Mouse (Mus musculus): ENCODE measurements around the gene Basp1. TPM values are rescaled to one million over a fixed set of nuclear protein-coding genes. Genes with fewer than 3 reads are reported as not detected.

Gene Basp1
- polyA plus RNA-seq, 1 experiment = 110 TPM

DNA sequence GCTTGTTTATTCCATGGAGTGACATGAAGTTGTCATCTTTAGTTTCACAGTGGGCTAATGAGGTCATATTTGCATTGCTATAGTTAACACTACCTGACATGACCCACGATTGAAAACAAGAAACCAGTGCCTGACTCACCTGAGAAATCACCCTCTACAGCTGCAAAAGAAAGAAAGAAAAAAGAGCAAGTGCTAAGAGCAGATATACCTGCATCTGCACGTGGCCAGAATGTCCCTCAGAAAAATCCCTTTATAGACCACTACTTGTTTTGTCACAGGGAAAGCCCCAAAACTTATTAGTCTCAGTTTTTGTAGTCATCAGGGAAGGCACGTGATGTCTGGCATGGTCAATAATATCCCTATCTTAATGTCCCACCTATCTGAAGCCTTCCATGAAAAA lies 11.6 kb downstream of the Basp1 start:
- H3K4me1 ChIP-seq (ENCODE audit: control insufficient read depth, insufficient read depth, low read length) = peaks cover 3% of the 10 kb centered on the region
- TF ChIP-seq CTCF (IDR thresholded peaks at IDR 0.05; ENCODE audit: low read depth, low read length) (no peak), EP300 (IDR thresholded peaks at IDR 0.05; ENCODE audit: insufficient read depth, low read depth, low read length) (no peak)
- H3K9me3 ChIP-seq (replicated peaks; ENCODE audit: control insufficient read depth, insufficient read depth, low read length, poor library complexity, severe bottlenecking) = no peaks in the 10 kb centered on the region
- H3K27me3 ChIP-seq (ENCODE audit: control insufficient read depth, insufficient read depth, low read length, poor library complexity, severe bottlenecking) = no peaks in the 10 kb centered on the region
- peaks cover 12% of the 10 kb centered on the region for H3K36me3 ChIP-seq (ENCODE audit: control insufficient read depth, insufficient read depth, low read length, poor library complexity, severe bottlenecking)
- H3K4me3 ChIP-seq (ENCODE audit: low read depth, low read length) = no peak overlapping the region
- no peak overlapping the region for H3K9ac ChIP-seq (ENCODE audit: low read depth, poor library complexity, severe bottlenecking)
- no peak overlapping the region for H3K27ac ChIP-seq (ENCODE audit: insufficient read depth, low read length)

DNA sequence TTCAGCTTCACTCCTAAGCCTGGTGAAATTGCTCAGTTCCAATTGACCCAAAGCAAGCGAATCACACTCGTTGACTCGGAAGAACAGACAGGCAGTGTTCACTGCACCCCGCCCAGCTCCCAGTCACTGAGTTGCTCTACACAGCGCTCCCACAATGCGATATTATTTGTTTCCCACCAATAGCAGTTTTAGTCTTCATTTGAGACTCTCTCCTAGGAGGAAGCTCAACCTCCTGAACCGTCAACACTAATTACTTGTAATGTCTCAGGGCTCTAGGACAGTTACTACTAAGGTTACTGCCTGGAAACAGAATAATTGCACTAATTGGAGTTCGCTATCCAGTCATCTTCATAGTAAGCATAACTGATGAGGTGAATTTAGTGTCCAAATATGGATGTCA lies 13.3 kb downstream of the Basp1 start:
- TF ChIP-seq POLR2A (IDR thresholded peaks at IDR 0.05; ENCODE audit: insufficient read depth, low read length) = no peak
- TF ChIP-seq EP300 (IDR thresholded peaks at IDR 0.05; ENCODE audit: insufficient read depth, low read depth, low read length) = no peak
- TF ChIP-seq CTCF (IDR thresholded peaks at IDR 0.05; ENCODE audit: low read depth, low read length) = no peak
- Histone ChIP-seq H3K4me1 (ENCODE audit: control insufficient read depth, insufficient read depth, low read length) (peaks cover 3% of the 10 kb centered on the region), H3K9ac (ENCODE audit: low read depth, poor library complexity, severe bottlenecking) (no peak overlapping the region), H3K27ac (ENCODE audit: insufficient read depth, low read length) (no peak overlapping the region), H3K9me3 (replicated peaks; ENCODE audit: control insufficient read depth, insufficient read depth, low read length, poor library complexity, severe bottlenecking) (no peaks in the 10 kb centered on the region), H3K36me3 (ENCODE audit: control insufficient read depth, insufficient read depth, low read length, poor library complexity, severe bottlenecking) (peaks cover 10% of the 10 kb centered on the region), H3K4me3 (ENCODE audit: low read depth, low read length) (no peak overlapping the region), H3K27me3 (ENCODE audit: control insufficient read depth, insufficient read depth, low read length, poor library complexity, severe bottlenecking) (no peaks in the 10 kb centered on the region)

DNA sequence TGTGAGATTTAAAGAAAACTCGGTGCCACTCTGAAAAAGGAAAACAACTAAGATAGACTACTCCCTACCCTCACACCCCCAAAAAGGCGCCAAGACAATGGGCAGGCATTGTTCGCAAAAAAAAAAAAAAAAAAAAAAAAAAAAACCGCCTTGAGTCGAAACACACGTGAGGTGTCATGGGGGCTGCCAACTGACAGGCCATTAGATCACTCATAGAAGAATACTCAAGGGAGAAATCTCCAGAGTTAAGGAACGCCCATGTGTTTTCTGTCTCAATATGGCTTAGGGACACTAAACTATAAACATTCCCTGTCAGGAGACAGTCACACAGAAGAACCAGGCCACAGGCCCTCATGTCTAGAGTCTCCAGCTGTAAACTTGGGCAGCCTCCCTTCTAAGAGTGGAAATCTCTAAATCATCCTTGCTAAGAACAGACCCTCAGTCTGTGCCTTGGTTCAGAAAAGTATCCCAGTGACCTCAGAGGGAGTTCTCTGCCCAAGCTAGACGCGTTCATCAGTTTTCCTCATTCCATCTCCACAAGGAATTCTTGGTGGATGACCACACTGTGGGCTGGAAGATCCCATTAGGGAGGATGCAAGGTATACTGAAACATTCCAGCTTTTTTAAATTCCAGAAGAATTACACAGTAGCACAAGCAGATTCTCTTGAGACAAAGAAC lies 17.5 kb downstream of the Basp1 start:
- Histone ChIP-seq H3K36me3 (ENCODE audit: control insufficient read depth, insufficient read depth, low read length, poor library complexity, severe bottlenecking) (peaks cover 16% of the 10 kb centered on the region), H3K4me3 (ENCODE audit: low read depth, low read length) (no peak overlapping the region), H3K27ac (ENCODE audit: insufficient read depth, low read length) (no peak overlapping the region), H3K9ac (ENCODE audit: low read depth, poor library complexity, severe bottlenecking) (no peak overlapping the region), H3K4me1 (ENCODE audit: control insufficient read depth, insufficient read depth, low read length) (no peaks in the 10 kb centered on the region), H3K27me3 (ENCODE audit: control insufficient read depth, insufficient read depth, low read length, poor library complexity, severe bottlenecking) (no peaks in the 10 kb centered on the region), H3K9me3 (replicated peaks; ENCODE audit: control insufficient read depth, insufficient read depth, low read length, poor library complexity, severe bottlenecking) (no peaks in the 10 kb centered on the region)
- TF ChIP-seq CTCF (IDR thresholded peaks at IDR 0.05; ENCODE audit: low read depth, low read length) (no peak), POLR2A (IDR thresholded peaks at IDR 0.05; ENCODE audit: insufficient read depth, low read length) (no peak), EP300 (IDR thresholded peaks at IDR 0.05; ENCODE audit: insufficient read depth, low read depth, low read length) (no peak)

DNA sequence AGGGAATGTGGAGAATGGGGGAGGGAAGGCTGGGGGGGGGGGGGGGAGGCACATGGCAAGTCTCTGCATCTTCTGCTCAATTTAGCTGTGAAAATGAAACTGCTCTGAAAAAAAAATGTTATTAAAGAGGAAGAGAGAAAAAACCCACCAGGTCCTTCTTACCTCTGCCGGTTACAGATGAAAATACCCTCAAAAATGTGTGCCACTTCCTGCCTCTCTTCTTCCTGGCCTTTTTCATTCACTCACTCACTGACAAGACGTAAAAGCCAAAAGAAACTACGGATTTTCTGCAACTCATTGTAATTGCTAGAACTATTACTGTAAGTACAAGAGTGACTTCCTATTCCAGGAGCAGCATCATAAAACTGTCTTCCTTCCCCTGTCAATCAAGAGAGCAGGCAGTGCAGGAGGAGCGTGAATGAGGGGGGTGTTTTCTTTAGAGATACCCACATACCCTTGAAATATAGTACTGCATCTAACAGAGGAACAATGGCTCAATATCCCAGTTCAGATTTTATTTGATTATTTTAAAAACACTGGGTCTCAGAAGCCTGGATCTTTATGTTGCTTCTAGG lies 21.0 kb downstream of the Basp1 start:
- no peaks in the 10 kb centered on the region for H3K27me3 ChIP-seq (ENCODE audit: control insufficient read depth, insufficient read depth, low read length, poor library complexity, severe bottlenecking)
- H3K36me3 ChIP-seq (ENCODE audit: control insufficient read depth, insufficient read depth, low read length, poor library complexity, severe bottlenecking) = peaks cover 18% of the 10 kb centered on the region
- no peak overlapping the region for H3K27ac ChIP-seq (ENCODE audit: insufficient read depth, low read length)
- H3K9me3 ChIP-seq (replicated peaks; ENCODE audit: control insufficient read depth, insufficient read depth, low read length, poor library complexity, severe bottlenecking) = no peaks in the 10 kb centered on the region
- H3K9ac ChIP-seq (ENCODE audit: low read depth, poor library complexity, severe bottlenecking) = no peak overlapping the region
- TF ChIP-seq POLR2A (IDR thresholded peaks at IDR 0.05; ENCODE audit: insufficient read depth, low read length) (no peak), CTCF (IDR thresholded peaks at IDR 0.05; ENCODE audit: low read depth, low read length) (no peak), EP300 (IDR thresholded peaks at IDR 0.05; ENCODE audit: insufficient read depth, low read depth, low read length) (no peak)
- no peak overlapping the region for H3K4me3 ChIP-seq (ENCODE audit: low read depth, low read length)
- no peaks in the 10 kb centered on the region for H3K4me1 ChIP-seq (ENCODE audit: control insufficient read depth, insufficient read depth, low read length)

DNA sequence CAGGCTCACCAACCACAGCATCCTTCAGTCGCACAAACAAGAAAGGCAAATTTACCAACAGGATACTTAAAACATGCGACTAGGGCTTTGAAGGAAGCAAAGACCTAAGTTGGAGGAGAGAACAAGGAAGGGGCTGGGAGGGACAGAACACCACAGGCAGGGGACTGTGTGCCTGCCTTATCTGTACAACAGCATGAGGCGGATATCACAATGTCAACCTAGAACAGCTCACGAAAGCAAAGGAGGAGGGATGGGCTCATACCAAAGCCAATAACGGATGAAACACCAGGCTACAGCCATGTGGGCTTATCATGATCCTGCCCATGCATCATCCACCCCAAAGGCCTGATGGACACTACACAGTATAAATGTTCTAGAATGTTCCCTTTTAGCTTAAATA lies 22.4 kb downstream of the Basp1 start:
- H3K9ac ChIP-seq (ENCODE audit: low read depth, poor library complexity, severe bottlenecking) = no peak overlapping the region
- H3K4me1 ChIP-seq (ENCODE audit: control insufficient read depth, insufficient read depth, low read length) = no peaks in the 10 kb centered on the region
- TF ChIP-seq POLR2A (IDR thresholded peaks at IDR 0.05; ENCODE audit: insufficient read depth, low read length) (no peak), CTCF (IDR thresholded peaks at IDR 0.05; ENCODE audit: low read depth, low read length) (no peak), EP300 (IDR thresholded peaks at IDR 0.05; ENCODE audit: insufficient read depth, low read depth, low read length) (no peak)
- H3K4me3 ChIP-seq (ENCODE audit: low read depth, low read length) = no peak overlapping the region
- no peaks in the 10 kb centered on the region for H3K9me3 ChIP-seq (replicated peaks; ENCODE audit: control insufficient read depth, insufficient read depth, low read length, poor library complexity, severe bottlenecking)
- peaks cover 18% of the 10 kb centered on the region for H3K36me3 ChIP-seq (ENCODE audit: control insufficient read depth, insufficient read depth, low read length, poor library complexity, severe bottlenecking)
- H3K27ac ChIP-seq (ENCODE audit: insufficient read depth, low read length) = no peak overlapping the region
- no peaks in the 10 kb centered on the region for H3K27me3 ChIP-seq (ENCODE audit: control insufficient read depth, insufficient read depth, low read length, poor library complexity, severe bottlenecking)

- no peaks in the 10 kb centered on the region for H3K27me3 ChIP-seq (ENCODE audit: control insufficient read depth, insufficient read depth, low read length, poor library complexity, severe bottlenecking)
- peaks cover 21% of the 10 kb centered on the region for H3K36me3 ChIP-seq (ENCODE audit: control insufficient read depth, insufficient read depth, low read length, poor library complexity, severe bottlenecking)
- H3K27ac ChIP-seq (ENCODE audit: insufficient read depth, low read length) = no peak overlapping the region
- H3K4me3 ChIP-seq (ENCODE audit: low read depth, low read length) = no peak overlapping the region
- no peaks in the 10 kb centered on the region for H3K9me3 ChIP-seq (replicated peaks; ENCODE audit: control insufficient read depth, insufficient read depth, low read length, poor library complexity, severe bottlenecking)
- peaks cover 1% of the 10 kb centered on the region for H3K4me1 ChIP-seq (ENCODE audit: control insufficient read depth, insufficient read depth, low read length)
- H3K9ac ChIP-seq (ENCODE audit: low read depth, poor library complexity, severe bottlenecking) = no peak overlapping the region
- no peak for TF ChIP-seq EP300 (IDR thresholded peaks at IDR 0.05; ENCODE audit: insufficient read depth, low read depth, low read length)
- no peak for TF ChIP-seq CTCF (IDR thresholded peaks at IDR 0.05; ENCODE audit: low read depth, low read length)
- TF ChIP-seq POLR2A (IDR thresholded peaks at IDR 0.05; ENCODE audit: insufficient read depth, low read length) = no peak
Measured at GRCm38 (mm10) chr15:25387572-25387971, 26.0 kb downstream of the Basp1 start.
